Mouse (Mus musculus): ENCODE results near the gene Noxred1. TPM values are rescaled to one million over a fixed set of nuclear protein-coding genes. Genes with fewer than 3 reads are reported as not detected.
"Not testable (repeated sequence)": the region's sequence is repeated elsewhere in the genome, so short reads cannot be mapped to it uniquely, and the experiment has no call there.

Gene Noxred1
- polyA plus RNA-seq, 1 experiment from 2014 or later, result 0.78 TPM

DNA sequence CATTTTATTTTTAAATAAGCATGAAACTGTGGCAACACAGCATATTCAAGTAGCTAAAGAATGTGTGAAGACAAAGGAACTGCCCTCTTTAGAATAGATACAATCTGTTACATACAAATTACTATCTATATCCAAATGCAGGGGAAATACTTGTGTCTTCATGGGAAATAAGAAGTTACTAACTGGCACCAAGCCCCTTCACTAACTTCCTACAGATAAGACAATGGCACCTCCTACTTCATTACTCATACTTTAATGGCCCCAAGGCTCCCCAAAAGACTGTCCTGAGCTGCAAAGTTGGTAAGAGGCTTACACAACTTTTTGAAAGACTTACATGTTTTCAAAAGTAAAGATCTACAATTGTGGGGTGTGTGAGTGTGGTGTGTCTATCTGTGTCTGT is 20.9 kb downstream of the Noxred1 start:
- Histone ChIP-seq H3K36me3 (ENCODE audit: control insufficient read depth, insufficient read depth, low read length) (no peaks in the 10 kb centered on the region), H3K9ac (replicated peaks; ENCODE audit: low read depth, low read length) (no peak overlapping the region), H3K27me3 (ENCODE audit: control insufficient read depth, insufficient read depth, low read length) (no peaks in the 10 kb centered on the region), H3K4me3 (ENCODE audit: low read depth, low read length) (no peak overlapping the region), H3K27ac (ENCODE audit: low read length) (no peak overlapping the region), H3K4me1 (ENCODE audit: control insufficient read depth, insufficient read depth, low read length) (no peaks in the 10 kb centered on the region), H3K4me2 (replicated peaks; ENCODE audit: low read depth, low read length) (no peak overlapping the region), H3K9me3 (ENCODE audit: control insufficient read depth, low read depth, low read length) (no peaks in the 10 kb centered on the region)
- no peak for ATAC-seq (ENCODE audit: insufficient number of reproducible peaks, insufficient read depth, low FRiP score, low read depth)

GRCm38 (mm10) chr12:87216053-87216452 is 22.5 kb downstream of the Noxred1 start:
- no peaks in the 10 kb centered on the region for H3K9me3 ChIP-seq (ENCODE audit: control insufficient read depth, low read depth, low read length)
- no peaks in the 10 kb centered on the region for H3K4me1 ChIP-seq (ENCODE audit: control insufficient read depth, insufficient read depth, low read length)
- ATAC-seq (ENCODE audit: insufficient number of reproducible peaks, insufficient read depth, low FRiP score, low read depth), result no peak
- H3K9ac ChIP-seq (replicated peaks; ENCODE audit: low read depth, low read length), result no peak overlapping the region
- no peak overlapping the region for H3K4me3 ChIP-seq (ENCODE audit: low read depth, low read length)
- H3K36me3 ChIP-seq (ENCODE audit: control insufficient read depth, insufficient read depth, low read length), result no peaks in the 10 kb centered on the region
- H3K27ac ChIP-seq (ENCODE audit: low read length), result no peak overlapping the region
- H3K4me2 ChIP-seq (replicated peaks; ENCODE audit: low read depth, low read length), result no peak overlapping the region
- WGBS, result 73% methylated on average over 2 of the region's 2 CpGs
- no peaks in the 10 kb centered on the region for H3K27me3 ChIP-seq (ENCODE audit: control insufficient read depth, insufficient read depth, low read length)

DNA sequence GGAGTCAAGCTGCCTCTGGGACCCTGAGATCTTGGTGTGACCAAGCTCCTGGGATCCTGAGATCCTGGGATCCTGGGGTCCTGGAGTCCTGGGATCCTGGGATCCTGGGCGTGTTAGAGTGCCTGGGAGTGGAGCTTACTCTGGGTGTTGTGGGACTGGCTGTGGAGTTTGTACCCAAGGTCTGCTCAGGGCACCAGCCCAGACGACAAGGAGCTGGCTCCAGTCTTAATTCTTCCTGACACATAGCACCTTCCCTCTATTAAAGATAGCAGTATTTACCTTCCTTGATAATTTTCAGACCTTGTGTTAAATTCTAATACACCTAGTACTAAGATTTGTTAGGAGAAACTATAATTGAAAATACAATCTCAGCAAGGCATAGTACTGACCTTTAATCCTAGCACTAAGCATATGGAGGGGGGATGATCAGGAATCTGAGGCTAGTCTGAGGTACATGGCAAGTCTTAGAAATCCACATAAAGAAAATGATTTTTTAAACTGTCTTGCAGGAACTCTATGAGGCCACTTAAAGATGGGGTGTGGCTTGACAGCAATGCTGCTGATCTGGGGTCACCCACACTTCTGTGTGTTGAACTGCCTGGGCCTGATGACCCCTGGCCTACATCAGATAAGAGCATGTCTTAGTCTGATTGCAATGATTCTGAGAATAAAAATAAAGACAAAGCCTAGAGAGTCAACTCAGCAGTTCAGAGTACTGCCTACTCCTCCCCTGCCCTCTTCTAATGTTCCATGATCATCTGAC is 25.5 kb downstream of the Noxred1 start:
- Histone ChIP-seq H3K27ac (ENCODE audit: low read length) (no peak overlapping the region), H3K36me3 (ENCODE audit: control insufficient read depth, insufficient read depth, low read length) (no peaks in the 10 kb centered on the region), H3K4me1 (ENCODE audit: control insufficient read depth, insufficient read depth, low read length) (no peaks in the 10 kb centered on the region), H3K27me3 (ENCODE audit: control insufficient read depth, insufficient read depth, low read length) (no peaks in the 10 kb centered on the region), H3K9me3 (ENCODE audit: control insufficient read depth, low read depth, low read length) (no peaks in the 10 kb centered on the region), H3K4me2 (replicated peaks; ENCODE audit: low read depth, low read length) (no peak overlapping the region), H3K4me3 (ENCODE audit: low read depth, low read length) (no peak overlapping the region), H3K9ac (replicated peaks; ENCODE audit: low read depth, low read length) (no peak overlapping the region)
- WGBS, result 54% methylated on average over 2 of the region's 2 CpGs
- no peak for ATAC-seq (ENCODE audit: insufficient number of reproducible peaks, insufficient read depth, low FRiP score, low read depth)

GRCm38 (mm10) chr12:87205789-87206188 is 32.7 kb downstream of the Noxred1 start:
- H3K27ac ChIP-seq (ENCODE audit: low read length); H3K27me3 ChIP-seq (ENCODE audit: control insufficient read depth, insufficient read depth, low read length); H3K36me3 ChIP-seq (ENCODE audit: control insufficient read depth, insufficient read depth, low read length); H3K9ac ChIP-seq (replicated peaks; ENCODE audit: low read depth, low read length); H3K4me2 ChIP-seq (replicated peaks; ENCODE audit: low read depth, low read length); ATAC-seq (ENCODE audit: insufficient number of reproducible peaks, insufficient read depth, low FRiP score, low read depth); H3K4me1 ChIP-seq (ENCODE audit: control insufficient read depth, insufficient read depth, low read length); H3K9me3 ChIP-seq (ENCODE audit: control insufficient read depth, low read depth, low read length); H3K4me3 ChIP-seq (ENCODE audit: low read depth, low read length): not testable (repeated sequence)
- 90% methylated on average over 5 of the region's 5 CpGs for WGBS

GRCm38 (mm10) chr12:87201694-87202093 is 36.8 kb downstream of the Noxred1 start:
- WGBS, result 66% methylated on average over 5 of the region's 5 CpGs
- no peak overlapping the region for H3K4me3 ChIP-seq (ENCODE audit: low read depth, low read length)

GRCm38 (mm10) chr12:87199973-87200586 is 38.5 kb downstream of the Noxred1 start, which contains the start of gene Tmed8:
TSS of gene Tmed8 (minus strand) at chr12:87200454.
- peaks cover 6% of the 10 kb centered on the region; the same call in 1 of the 2 replicates for H3K4me1 ChIP-seq (ENCODE audit: control insufficient read depth, insufficient read depth, low read length)
- H3K9me3 ChIP-seq (ENCODE audit: control insufficient read depth, low read depth, low read length), result no peaks in the 10 kb centered on the region
- peak; percentile 94 for ATAC-seq (ENCODE audit: insufficient number of reproducible peaks, insufficient read depth, low FRiP score, low read depth)
- H3K4me3 ChIP-seq (ENCODE audit: low read depth, low read length), result peak within 1 kb of the TSS; percentile 92
- WGBS, result under 1% methylated on average over 68 of the region's 70 CpGs
- H3K27ac ChIP-seq (ENCODE audit: low read length), result peak within 1 kb of the TSS; percentile 71; the same call in 1 of the 2 replicates
- H3K36me3 ChIP-seq (ENCODE audit: control insufficient read depth, insufficient read depth, low read length), result no peaks in the 10 kb centered on the region
- peak within 1 kb of the TSS; percentile 86 for H3K9ac ChIP-seq (replicated peaks; ENCODE audit: low read depth, low read length)
- peak within 1 kb of the TSS; percentile 87 for H3K4me2 ChIP-seq (replicated peaks; ENCODE audit: low read depth, low read length)
- H3K27me3 ChIP-seq (ENCODE audit: control insufficient read depth, insufficient read depth, low read length), result no peaks in the 10 kb centered on the region

More at GRCm38 (mm10) chr12:87201694-87202093, 36.8 kb downstream of the Noxred1 start:
- no peak overlapping the region for H3K4me2 ChIP-seq (replicated peaks; ENCODE audit: low read depth, low read length)
- H3K36me3 ChIP-seq (ENCODE audit: control insufficient read depth, insufficient read depth, low read length), result no peaks in the 10 kb centered on the region
- no peak overlapping the region for H3K9ac ChIP-seq (replicated peaks; ENCODE audit: low read depth, low read length)
- ATAC-seq (ENCODE audit: insufficient number of reproducible peaks, insufficient read depth, low FRiP score, low read depth), result no peak
- H3K4me1 ChIP-seq (ENCODE audit: control insufficient read depth, insufficient read depth, low read length), result peaks cover 6% of the 10 kb centered on the region; the same call in 1 of the 2 replicates
- no peak overlapping the region for H3K27ac ChIP-seq (ENCODE audit: low read length)
- H3K27me3 ChIP-seq (ENCODE audit: control insufficient read depth, insufficient read depth, low read length), result no peaks in the 10 kb centered on the region
- H3K9me3 ChIP-seq (ENCODE audit: control insufficient read depth, low read depth, low read length), result no peaks in the 10 kb centered on the region

DNA sequence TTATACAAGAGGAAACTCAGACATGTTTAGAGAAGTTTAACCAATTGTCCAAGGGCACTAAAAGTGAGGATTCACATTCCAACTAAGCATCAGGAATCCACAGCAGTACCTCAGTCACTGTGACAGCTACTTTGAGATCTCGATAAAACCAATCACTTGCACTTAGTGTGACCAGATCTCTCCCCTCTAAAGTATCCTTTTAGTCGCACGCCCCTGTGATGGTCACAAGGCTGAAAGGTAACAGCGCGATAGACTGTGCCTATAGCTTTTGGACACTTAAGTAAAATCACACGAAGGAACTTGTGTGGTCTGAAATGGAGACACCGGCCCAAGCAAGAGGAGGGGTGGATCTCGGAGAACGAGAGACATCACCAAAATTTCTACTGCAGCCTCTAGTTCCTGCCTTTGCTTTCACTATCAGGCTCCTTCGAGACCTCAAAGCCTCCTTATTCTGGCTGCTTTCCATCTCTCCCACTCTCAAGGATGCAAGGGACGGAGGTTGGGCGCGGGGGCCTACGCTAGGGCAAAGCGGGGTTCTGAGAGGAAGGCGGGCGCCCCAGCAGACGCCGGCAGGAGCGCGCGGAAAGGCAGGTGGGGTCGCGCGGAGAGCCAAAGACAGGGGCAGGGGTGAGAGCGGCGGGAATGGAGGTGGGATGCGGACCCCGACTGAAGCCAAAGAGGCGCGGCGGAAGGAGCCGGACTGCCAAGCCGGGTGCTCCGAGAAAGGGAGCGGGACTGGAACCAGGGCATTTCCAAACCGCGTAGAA is 39.1 kb downstream of the Noxred1 start, which contains the start of gene Samd15:
TSS of gene Samd15 (plus strand) at position 518 of the 767 bp plus-strand sequence.
- Histone ChIP-seq H3K4me2 (replicated peaks; ENCODE audit: low read depth, low read length) (peak within 1 kb of the TSS; percentile 87), H3K27me3 (ENCODE audit: control insufficient read depth, insufficient read depth, low read length) (no peaks in the 10 kb centered on the region), H3K27ac (ENCODE audit: low read length) (peak within 1 kb of the TSS; percentile 71; the same call in 1 of the 2 replicates), H3K4me3 (ENCODE audit: low read depth, low read length) (peak within 1 kb of the TSS; percentile 92), H3K36me3 (ENCODE audit: control insufficient read depth, insufficient read depth, low read length) (no peaks in the 10 kb centered on the region), H3K4me1 (ENCODE audit: control insufficient read depth, insufficient read depth, low read length) (peaks cover 6% of the 10 kb centered on the region; the same call in 1 of the 2 replicates), H3K9me3 (ENCODE audit: control insufficient read depth, low read depth, low read length) (no peaks in the 10 kb centered on the region), H3K9ac (replicated peaks; ENCODE audit: low read depth, low read length) (peak within 1 kb of the TSS; percentile 86)
- ATAC-seq (ENCODE audit: insufficient number of reproducible peaks, insufficient read depth, low FRiP score, low read depth), result peak; percentile 39; the same call in 1 of the 2 replicates
- under 1% methylated on average over 36 of the region's 38 CpGs for WGBS

- WGBS, result 59% methylated on average over 6 of the region's 6 CpGs
- H3K9me3 ChIP-seq (ENCODE audit: control insufficient read depth, low read depth, low read length), result no peaks in the 10 kb centered on the region
- H3K27me3 ChIP-seq (ENCODE audit: control insufficient read depth, insufficient read depth, low read length), result no peaks in the 10 kb centered on the region
- H3K4me1 ChIP-seq (ENCODE audit: control insufficient read depth, insufficient read depth, low read length), result peaks cover 6% of the 10 kb centered on the region; the same call in 1 of the 2 replicates
- no peak for ATAC-seq (ENCODE audit: insufficient number of reproducible peaks, insufficient read depth, low FRiP score, low read depth)
- peak overlapping the region; percentile 87; the same call in 1 of the 2 replicates for H3K4me2 ChIP-seq (replicated peaks; ENCODE audit: low read depth, low read length)
- no peak overlapping the region for H3K27ac ChIP-seq (ENCODE audit: low read length)
- no peaks in the 10 kb centered on the region for H3K36me3 ChIP-seq (ENCODE audit: control insufficient read depth, insufficient read depth, low read length)
- peak overlapping the region; percentile 92 for H3K4me3 ChIP-seq (ENCODE audit: low read depth, low read length)
- H3K9ac ChIP-seq (replicated peaks; ENCODE audit: low read depth, low read length), result peak overlapping the region; percentile 86; the same call in 1 of the 2 replicates
These were observed 39.7 kb downstream of the Noxred1 start for GRCm38 (mm10) chr12:87198792-87199191.
